Mouse (Mus musculus) NIH3T3 (cell line): ENCODE measurements around the gene Sox6.
"Not testable (repeated sequence)": the region's sequence is repeated elsewhere in the genome, so short reads cannot be mapped to it uniquely, and the experiment has no call there.

ENCODE experiments used
- DNase-seq: peaks from one replicate; pipeline ENCODE4 v3.0.0-alpha.2; 2012; ENCODE audit warnings: low read depth

Gene Sox6

GRCm38 (mm10) chr7:116038511-116038910 is at the start of gene Sox6:
Gene Sox6 (minus strand): TSS chr7:116038796.
- no peak for DNase-seq

GRCm38 (mm10) chr7:116084366-116084765 is 45.8 kb upstream of the Sox6 start, which contains the start of gene Gm4353:
Gene Gm4353 (minus strand): TSS chr7:116084635.
- not testable (repeated sequence) for DNase-seq

DNA sequence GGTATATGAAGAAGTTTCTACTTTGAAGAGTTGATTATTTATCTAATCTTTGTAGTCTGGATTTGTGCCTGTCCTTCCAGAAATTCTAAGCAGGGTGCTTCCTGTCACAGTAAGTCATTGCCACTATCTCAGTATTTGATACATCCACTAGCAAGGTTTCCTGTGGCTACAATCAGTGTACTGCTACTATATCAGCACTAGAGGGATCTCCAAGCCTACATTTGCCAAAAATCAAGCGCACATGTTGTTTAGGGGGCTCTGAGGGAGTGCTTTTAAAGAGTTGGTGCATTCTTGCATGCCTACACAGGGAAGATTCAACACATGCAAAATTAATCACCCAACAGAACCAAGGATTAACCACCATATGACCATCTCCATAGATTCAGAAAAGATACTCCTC is 22.1 kb upstream of the Sox6 start:
- DNase-seq, result peak; percentile 3

DNA sequence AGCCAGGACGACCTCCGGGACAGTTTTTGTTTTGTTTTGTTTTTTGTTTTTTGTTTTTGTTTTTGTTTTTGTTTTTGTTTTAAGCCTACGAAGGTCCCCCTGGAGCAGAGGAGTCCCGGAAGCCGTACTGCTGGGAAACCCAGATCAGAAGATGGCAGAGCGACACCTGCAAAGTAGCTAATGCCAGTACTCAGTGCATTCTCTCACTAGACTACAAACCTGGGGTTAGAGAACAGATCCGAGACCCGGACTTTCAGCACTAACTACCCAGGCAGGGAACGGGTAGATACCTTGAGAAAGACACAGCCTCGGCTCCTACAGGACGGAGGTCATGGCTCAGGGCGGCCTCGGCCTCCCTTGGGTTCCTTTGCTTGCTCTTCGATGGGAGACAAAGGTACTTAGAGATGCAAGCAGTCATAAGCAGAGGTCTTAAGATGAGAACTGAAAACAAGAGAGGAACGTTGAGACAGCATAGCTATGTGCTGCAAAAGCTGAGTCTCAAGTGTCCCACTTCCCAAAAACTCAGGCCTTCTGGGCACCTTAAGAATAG is 1.9 kb upstream of the Sox6 start:
- DNase-seq, result no peak

- peak; percentile 84 for DNase-seq
Observed at GRCm38 (mm10) chr7:116039538-116040466, 1.2 kb upstream of the Sox6 start.

DNA sequence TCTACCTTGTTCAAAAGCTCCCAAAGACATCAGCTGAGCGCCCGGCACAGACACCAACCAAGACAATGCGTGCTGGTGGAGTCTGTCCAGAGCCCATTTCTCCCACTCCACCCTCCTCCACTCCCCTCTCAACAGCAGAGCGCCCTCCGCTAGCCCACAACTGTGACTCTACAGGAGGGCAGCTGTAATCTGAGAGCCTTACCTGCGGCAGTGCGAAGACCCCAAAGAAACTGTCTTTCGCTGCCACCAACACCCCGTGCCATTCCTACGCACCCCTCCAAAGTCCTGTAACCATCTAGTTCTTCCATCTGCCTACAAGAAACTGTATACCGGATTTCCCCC is 571 bp upstream of the Sox6 start, which contains the start of gene 1110004F10Rik:
Gene 1110004F10Rik (plus strand): TSS at position 202 of the 342 bp plus-strand sequence.
- no peak for DNase-seq

- no peak for DNase-seq
Observed at GRCm38 (mm10) chr7:116038024-116038423, 572 bp downstream of the Sox6 start.

DNA sequence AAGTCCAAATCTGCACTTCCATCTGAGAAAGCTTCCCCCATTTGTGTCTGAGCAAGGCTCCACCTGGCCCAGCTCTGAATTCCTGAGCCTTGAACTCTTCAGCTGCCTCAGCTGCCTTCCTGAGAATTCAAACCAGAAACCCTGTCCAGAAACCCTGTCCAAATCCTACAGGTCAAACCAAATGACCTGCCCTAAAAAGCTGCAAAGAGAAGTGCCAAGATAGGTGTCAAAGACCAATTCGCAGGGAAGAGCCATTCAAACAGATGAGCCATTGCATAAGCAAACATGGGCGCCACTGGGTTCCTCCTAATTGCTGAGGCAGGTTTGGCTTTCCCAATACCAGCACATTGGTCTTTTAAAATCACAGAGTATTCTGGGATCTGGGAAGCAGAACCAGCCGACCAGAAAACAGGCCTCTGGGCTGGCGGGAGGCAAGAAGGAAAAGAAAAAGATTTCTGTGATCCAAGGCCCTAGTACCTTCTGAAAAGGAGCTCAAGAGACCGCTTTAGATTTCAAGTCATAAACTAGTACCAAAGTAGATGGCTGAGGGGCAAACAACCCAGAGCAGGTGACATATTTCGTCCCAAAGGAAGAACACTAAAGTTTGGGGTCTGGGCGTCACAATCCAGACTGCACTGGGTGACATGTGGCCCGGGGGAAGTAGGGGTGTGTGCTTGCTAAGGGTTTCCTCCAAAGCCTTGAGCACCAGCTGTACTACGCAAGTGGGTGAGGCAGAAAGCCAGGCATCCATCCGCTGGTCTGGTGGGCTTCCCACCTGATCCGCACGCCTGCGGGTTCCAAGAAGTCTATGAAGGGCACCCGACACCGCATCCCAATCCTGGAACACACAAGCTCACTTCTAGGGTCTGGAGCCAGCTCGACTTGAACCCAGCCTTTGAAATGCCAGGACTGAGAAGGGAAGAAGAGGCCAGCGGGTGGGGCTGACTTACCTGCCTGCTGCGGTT is 1.7 kb downstream of the Sox6 start:
- DNase-seq, result no peak

- DNase-seq, result no peak
Observed at GRCm38 (mm10) chr7:116035504-116035903, 3.1 kb downstream of the Sox6 start.

DNA sequence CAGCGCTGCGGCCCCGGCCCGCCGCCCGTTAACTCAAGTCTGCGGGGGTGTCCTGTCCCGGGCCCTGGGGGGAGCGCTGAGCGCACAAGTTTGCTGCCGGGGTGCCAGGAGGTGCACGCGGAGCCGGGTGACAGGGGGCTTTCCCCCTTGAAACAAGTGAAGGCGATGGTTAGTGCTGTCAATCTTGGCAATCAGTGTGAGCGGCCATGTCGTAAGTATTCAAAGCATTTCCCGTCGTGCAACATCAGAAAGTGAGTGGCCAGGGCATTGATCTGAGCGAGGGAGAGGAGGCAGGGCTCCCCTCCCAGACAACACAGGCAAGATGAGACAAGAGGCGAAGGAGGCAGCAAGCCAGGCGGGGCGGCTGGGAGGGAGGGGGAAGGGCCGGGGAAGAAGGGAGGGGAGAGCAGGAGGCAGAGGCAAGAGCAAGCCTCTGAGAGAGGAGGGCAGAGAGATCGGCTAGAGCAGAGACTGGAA is 4.3 kb downstream of the Sox6 start:
- DNase-seq, result no peak

GRCm38 (mm10) chr7:116033371-116034241 is 5.0 kb downstream of the Sox6 start:
- no peak for DNase-seq

DNA sequence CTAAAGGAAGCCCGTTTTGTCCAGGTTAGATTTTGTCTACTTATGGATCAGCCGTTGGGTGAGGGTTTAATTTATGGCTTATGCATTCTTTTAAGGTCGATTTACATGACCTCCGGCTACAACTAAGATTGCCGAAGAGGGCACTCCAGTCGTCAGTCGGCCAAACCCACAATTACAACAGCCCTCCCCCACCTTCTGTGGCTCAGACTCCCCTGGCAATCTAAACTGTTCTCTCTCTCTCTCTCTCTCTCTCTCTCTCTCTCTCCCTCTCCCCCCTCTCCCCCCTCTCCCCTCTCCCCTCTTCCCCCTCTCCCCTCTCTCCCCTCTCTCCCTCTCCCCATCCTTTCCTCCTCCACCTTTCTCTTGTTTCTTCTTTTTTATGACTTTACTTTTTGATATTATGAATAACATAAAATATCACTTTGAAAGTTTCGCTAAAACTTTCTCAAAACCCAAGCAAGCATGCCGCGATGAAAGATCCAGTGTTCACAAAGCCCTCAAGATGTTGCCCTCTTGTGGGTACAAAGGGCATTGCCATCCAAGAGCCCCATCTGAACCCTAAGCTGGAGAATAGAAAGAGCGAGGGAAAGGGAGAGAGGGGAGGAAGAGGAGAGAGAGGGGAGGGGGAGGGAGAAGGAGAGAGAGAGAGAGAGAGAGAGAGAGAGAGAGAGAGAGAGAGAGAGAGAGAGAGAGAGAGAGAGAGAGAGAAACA is 5.8 kb downstream of the Sox6 start:
- DNase-seq, result peak; percentile 38

GRCm38 (mm10) chr7:116031718-116032595 is 6.6 kb downstream of the Sox6 start:
- no peak for DNase-seq

- no peak for DNase-seq
Observed at GRCm38 (mm10) chr7:116031388-116031717, 7.2 kb downstream of the Sox6 start.

GRCm38 (mm10) chr7:116030597-116031387 is 7.8 kb downstream of the Sox6 start:
- DNase-seq, result no peak

DNA sequence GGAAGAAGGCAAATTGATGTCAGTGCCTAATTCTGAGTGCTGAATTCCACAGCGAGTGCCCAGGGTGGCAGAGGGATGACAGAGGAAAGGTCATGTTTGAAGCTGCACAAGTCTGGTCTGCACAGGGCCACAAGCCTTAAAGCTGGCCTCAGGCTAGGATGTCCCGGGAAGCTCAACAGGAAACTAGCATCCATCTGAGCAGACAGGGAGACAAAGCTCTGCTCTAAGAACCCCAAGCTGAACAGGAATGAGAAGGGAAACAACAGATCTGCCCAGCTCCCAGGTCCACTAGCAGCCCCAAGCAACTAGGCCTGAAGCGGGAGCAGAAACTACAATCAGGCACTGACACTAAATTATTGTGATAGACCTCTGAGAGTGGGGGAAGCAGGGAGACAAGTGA is 8.6 kb downstream of the Sox6 start:
- DNase-seq, result no peak

GRCm38 (mm10) chr7:116002726-116003125 is 35.9 kb downstream of the Sox6 start:
- DNase-seq, result no peak

GRCm38 (mm10) chr7:115988109-115988779 is 50.4 kb downstream of the Sox6 start:
- no peak for DNase-seq
